Mouse (Mus musculus): ENCODE data around the gene Gja10.

DNA sequence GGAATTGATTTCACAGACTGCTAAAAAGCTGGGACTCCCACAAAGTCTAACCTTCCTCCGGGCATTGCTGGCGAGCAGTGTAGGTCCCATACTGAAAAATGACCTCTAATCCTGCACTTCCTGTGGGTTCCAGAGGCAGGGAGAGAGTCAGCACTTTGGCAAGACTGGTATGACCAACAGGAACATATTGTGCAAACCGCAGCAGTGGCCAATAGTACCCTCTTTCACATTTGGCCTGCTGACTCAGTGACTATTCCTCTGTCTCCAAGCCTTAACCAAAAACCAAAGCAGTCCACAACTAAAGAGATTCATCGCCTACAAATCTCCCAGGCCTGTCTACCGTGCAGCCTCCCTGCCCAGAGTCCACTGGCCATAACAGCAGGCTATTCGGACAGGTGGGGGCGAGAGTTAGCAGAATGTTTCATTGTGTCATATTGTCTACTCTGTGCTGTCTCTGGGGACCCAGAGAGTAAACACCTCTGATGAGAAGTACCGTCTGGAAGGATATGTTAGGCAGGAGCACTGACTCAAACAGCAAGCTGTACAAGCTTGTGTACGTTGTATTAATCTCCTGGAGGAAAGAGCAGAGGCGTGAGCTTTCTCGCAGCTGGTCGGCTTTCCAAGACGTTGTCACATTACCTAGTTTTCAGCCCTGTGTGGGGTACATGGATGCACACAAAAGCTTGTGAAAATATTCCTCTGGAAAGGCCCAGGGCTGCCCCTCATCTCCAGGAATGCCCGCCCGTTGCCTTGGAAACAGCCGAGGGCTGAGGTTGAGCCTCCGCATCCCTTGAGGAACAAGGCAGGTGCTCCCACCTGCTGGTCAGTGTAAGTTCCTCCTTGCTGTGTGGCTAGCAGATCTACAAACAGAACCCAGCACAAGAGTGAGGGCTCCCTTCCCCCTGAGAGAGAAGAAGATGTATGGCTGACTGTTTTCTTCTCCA lies 32.3 kb downstream of the Gja10 start:
- TF ChIP-seq CTCF (conservative IDR thresholded peaks at IDR 0.05 in 1 of 2, IDR thresholded peaks at IDR 0.05 in 1 of 2; ENCODE audit: low read depth in 2 of 2, low read length in 2 of 2) (no peak), POLR2A (IDR thresholded peaks at IDR 0.05; ENCODE audit: low read depth, low read length) (no peak), EP300 (IDR thresholded peaks at IDR 0.05; ENCODE audit: low read length) (no peak), USF1 (IDR thresholded peaks at IDR 0.05; ENCODE audit: low read depth, low read length) (no peak), MAX (IDR thresholded peaks at IDR 0.05; ENCODE audit: low read length) (no peak), GABPA (IDR thresholded peaks at IDR 0.05; ENCODE audit: insufficient replicate concordance, low read depth, low read length) (no peak), ZMIZ1 (IDR thresholded peaks at IDR 0.05; ENCODE audit: low read depth, low read length) (no peak), E2F4 (IDR thresholded peaks at IDR 0.05; ENCODE audit: insufficient replicate concordance, low read depth, low read length) (no peak), KAT2A (IDR thresholded peaks at IDR 0.05; ENCODE audit: insufficient replicate concordance, low read length) (no peak), TBP (conservative IDR thresholded peaks at IDR 0.05; ENCODE audit: low read depth, low read length) (no peak), MXI1 (IDR thresholded peaks at IDR 0.05; ENCODE audit: low read depth, low read length) (no peak)
